Mouse (Mus musculus) frontal cortex, adult (tissue): ENCODE data around the gene Gm45713.
"Not testable (repeated sequence)": the region's sequence is repeated elsewhere in the genome, so short reads cannot be mapped to it uniquely, and the experiment has no call there.

Source experiments
- ATAC-seq: cut with Nextera tagmentation; 2 replicates; pipeline ENCODE4 v1.9.2; 2017; ENCODE audit warnings: mild to moderate bottlenecking, moderate library complexity, mixed read lengths; ENCODE audit not compliant: low TSS enrichment

Gene Gm45713

GRCm38 (mm10) chr7:45098541-45099240 is 37.3 kb downstream of the Gm45713 start:
- ATAC-seq, result no peak

- ATAC-seq, result no peak
Observed at GRCm38 (mm10) chr7:45097479-45097878, 38.6 kb downstream of the Gm45713 start.

- ATAC-seq, result not testable (repeated sequence)
Observed at GRCm38 (mm10) chr7:45095965-45096364, 40.1 kb downstream of the Gm45713 start.

GRCm38 (mm10) chr7:45095367-45095766 is 40.7 kb downstream of the Gm45713 start:
- no peak for ATAC-seq

- ATAC-seq, result no peak
Observed at GRCm38 (mm10) chr7:45094121-45094520, 41.9 kb downstream of the Gm45713 start.

GRCm38 (mm10) chr7:45093516-45093905 is 42.5 kb downstream of the Gm45713 start:
- no peak for ATAC-seq

GRCm38 (mm10) chr7:45092828-45093515 is 43.1 kb downstream of the Gm45713 start:
- no peak for ATAC-seq

- no peak for ATAC-seq
Observed at GRCm38 (mm10) chr7:45092048-45092447, 44.0 kb downstream of the Gm45713 start, which contains the start of gene Rcn3. TSS of gene Rcn3 (minus strand) at chr7:45092221.

GRCm38 (mm10) chr7:45091001-45091990 is 44.7 kb downstream of the Gm45713 start:
- no peak for ATAC-seq

GRCm38 (mm10) chr7:45090251-45090977 is 45.6 kb downstream of the Gm45713 start:
- ATAC-seq, result no peak

- no peak for ATAC-seq
Observed at GRCm38 (mm10) chr7:45088597-45088996, 47.4 kb downstream of the Gm45713 start.

- ATAC-seq, result no peak
Observed at GRCm38 (mm10) chr7:45086084-45086483, 49.9 kb downstream of the Gm45713 start.

GRCm38 (mm10) chr7:45083300-45083890 is 52.6 kb downstream of the Gm45713 start:
- no peak for ATAC-seq

- no peak for ATAC-seq
Observed at GRCm38 (mm10) chr7:45082401-45083299, 53.4 kb downstream of the Gm45713 start.

- ATAC-seq, result no peak
Observed at GRCm38 (mm10) chr7:45081016-45081415, 55.0 kb downstream of the Gm45713 start.

- ATAC-seq, result peak; percentile 76
Observed at GRCm38 (mm10) chr7:45079856-45080255, 56.2 kb downstream of the Gm45713 start.

- ATAC-seq, result peak; percentile 42; the same call in 1 of the 2 replicates
Observed at GRCm38 (mm10) chr7:45078513-45078912, 57.5 kb downstream of the Gm45713 start.

GRCm38 (mm10) chr7:45077829-45078228 is 58.2 kb downstream of the Gm45713 start:
- ATAC-seq, result no peak

GRCm38 (mm10) chr7:45077322-45077721 is 58.7 kb downstream of the Gm45713 start:
- no peak for ATAC-seq

GRCm38 (mm10) chr7:45076501-45076900 is 59.5 kb downstream of the Gm45713 start:
- no peak for ATAC-seq
